Mouse (Mus musculus): ENCODE measurements at regions not wholly inside any gene's neighbourhood (a gene's known extent, or its start where the extent isn't known, plus 50 kb on each side); places are given as distances from the start of the nearest gene placed in this dataset.

DNA sequence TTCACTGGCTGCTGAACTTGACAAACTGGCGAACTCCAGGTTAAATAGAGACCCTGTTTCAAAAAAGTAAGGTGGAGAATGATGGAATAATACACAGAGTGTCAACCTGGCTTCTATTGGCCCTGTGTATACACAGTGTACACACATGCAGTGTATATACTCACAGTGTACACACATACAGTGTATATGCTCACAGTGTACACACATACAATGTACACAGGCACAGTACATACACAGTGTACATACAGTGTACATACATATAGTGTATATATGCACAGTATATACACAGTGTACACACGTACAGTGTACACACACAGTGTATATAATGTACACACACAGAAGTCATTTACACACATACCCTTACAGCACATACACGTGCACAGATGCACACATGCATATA is 52.4 kb upstream of the Aldh1b1 start:
- Histone ChIP-seq H3K27me3 (peaks cover 25% of the 10 kb centered on the region), H3K9ac (no peak overlapping the region), H3K4me2 (replicated peaks) (no peak overlapping the region), H3K4me1 (peaks cover 7% of the 10 kb centered on the region; the same call in 1 of the 2 replicates), H3K36me3 (no peaks in the 10 kb centered on the region), H3K4me3 (no peak overlapping the region), H3K9me3 (no peaks in the 10 kb centered on the region), H3K27ac (no peak overlapping the region)
- WGBS, result 83% methylated on average over 3 of the region's 3 CpGs
- no peak for ATAC-seq (ENCODE audit: low FRiP score, low read depth)

- Histone ChIP-seq H3K4me1 (peaks cover 11% of the 10 kb centered on the region), H3K27ac (no peak overlapping the region), H3K4me3 (no peak overlapping the region), H3K36me3 (no peaks in the 10 kb centered on the region), H3K9me3 (no peaks in the 10 kb centered on the region), H3K9ac (no peak overlapping the region), H3K4me2 (replicated peaks) (no peak overlapping the region), H3K27me3 (peaks cover 25% of the 10 kb centered on the region)
- WGBS, result 65% methylated on average over 9 of the region's 9 CpGs
- no peak for ATAC-seq (ENCODE audit: low FRiP score, low read depth)
Observed at GRCm38 (mm10) chr4:45745746-45746145, 53.1 kb upstream of the Aldh1b1 start.

GRCm38 (mm10) chr4:45744849-45745407 is 53.9 kb upstream of the Aldh1b1 start:
- Histone ChIP-seq H3K27ac (no peak overlapping the region), H3K4me3 (no peak overlapping the region), H3K36me3 (no peaks in the 10 kb centered on the region), H3K9ac (no peak overlapping the region), H3K4me1 (peaks cover 13% of the 10 kb centered on the region), H3K27me3 (peaks cover 25% of the 10 kb centered on the region), H3K9me3 (no peaks in the 10 kb centered on the region), H3K4me2 (replicated peaks) (no peak overlapping the region)
- 86% methylated on average over 4 of the region's 4 CpGs for WGBS
- ATAC-seq (ENCODE audit: low FRiP score, low read depth), result no peak

GRCm38 (mm10) chr4:45740779-45741365 is 58.0 kb upstream of the Aldh1b1 start:
- H3K4me3 ChIP-seq, result no peak overlapping the region
- no peak overlapping the region for H3K4me2 ChIP-seq (replicated peaks)
- no peaks in the 10 kb centered on the region for H3K36me3 ChIP-seq
- ATAC-seq (ENCODE audit: low FRiP score, low read depth), result no peak
- no peak overlapping the region for H3K9ac ChIP-seq
- H3K9me3 ChIP-seq, result no peaks in the 10 kb centered on the region
- H3K27me3 ChIP-seq, result peaks cover 15% of the 10 kb centered on the region
- peaks cover 33% of the 10 kb centered on the region for H3K4me1 ChIP-seq
- WGBS, result 80% methylated on average over 12 of the region's 12 CpGs
- H3K27ac ChIP-seq, result 0 out of 2 replicates have a peak overlapping the region, but pooled peaks have one; percentile 3

- 47% methylated on average over 5 of the region's 5 CpGs for WGBS
- H3K4me3 ChIP-seq, result no peak overlapping the region
- no peaks in the 10 kb centered on the region for H3K9me3 ChIP-seq
- H3K4me2 ChIP-seq (replicated peaks), result no peak overlapping the region
- peaks cover 12% of the 10 kb centered on the region for H3K27me3 ChIP-seq
- peaks cover 31% of the 10 kb centered on the region for H3K4me1 ChIP-seq
- ATAC-seq (ENCODE audit: low FRiP score, low read depth), result no peak; the same call in 1 of the 2 replicates
- 0 out of 2 replicates have a peak overlapping the region, but pooled peaks have one; percentile 3 for H3K27ac ChIP-seq
- no peak overlapping the region for H3K9ac ChIP-seq
- H3K36me3 ChIP-seq, result no peaks in the 10 kb centered on the region
Observed at GRCm38 (mm10) chr4:45740319-45740718, 58.5 kb upstream of the Aldh1b1 start.

- no peak overlapping the region for H3K4me2 ChIP-seq (replicated peaks)
- peaks cover 31% of the 10 kb centered on the region for H3K4me1 ChIP-seq
- H3K9ac ChIP-seq, result no peak overlapping the region
- 69% methylated on average over 3 of the region's 3 CpGs for WGBS
- H3K9me3 ChIP-seq, result no peaks in the 10 kb centered on the region
- no peak overlapping the region for H3K4me3 ChIP-seq
- no peak for ATAC-seq (ENCODE audit: low FRiP score, low read depth)
- no peak overlapping the region; the same call in 1 of the 2 replicates for H3K27ac ChIP-seq
- H3K36me3 ChIP-seq, result no peaks in the 10 kb centered on the region
- H3K27me3 ChIP-seq, result peaks cover 12% of the 10 kb centered on the region
Observed at GRCm38 (mm10) chr4:45739696-45740095, 59.1 kb upstream of the Aldh1b1 start.

DNA sequence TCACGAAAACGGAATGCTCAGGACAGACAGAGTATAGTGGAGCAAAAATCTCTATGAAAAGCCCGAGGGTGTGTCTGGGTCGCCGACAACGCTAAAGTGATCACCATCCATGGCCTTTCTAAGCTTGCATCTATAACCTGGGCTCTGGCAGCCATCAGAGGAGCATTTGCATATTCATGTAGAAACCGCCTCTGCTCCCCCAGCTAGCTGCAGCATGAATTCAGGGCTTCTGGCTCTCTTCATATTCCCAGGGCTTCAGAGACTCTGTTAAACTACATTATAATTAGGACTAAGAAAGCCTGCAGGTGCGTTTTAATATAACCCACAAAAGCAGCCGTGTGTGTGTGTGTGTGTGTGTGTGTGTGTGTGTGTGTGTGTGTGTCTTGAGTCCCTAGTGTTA is 59.7 kb upstream of the Aldh1b1 start:
- no peak overlapping the region for H3K4me2 ChIP-seq (replicated peaks)
- H3K27ac ChIP-seq, result no peak overlapping the region
- WGBS, result 51% methylated on average over 9 of the region's 9 CpGs
- no peak overlapping the region for H3K9ac ChIP-seq
- no peaks in the 10 kb centered on the region for H3K9me3 ChIP-seq
- peaks cover 31% of the 10 kb centered on the region for H3K4me1 ChIP-seq
- no peak for ATAC-seq (ENCODE audit: low FRiP score, low read depth)
- H3K27me3 ChIP-seq, result peaks cover 12% of the 10 kb centered on the region
- H3K36me3 ChIP-seq, result no peaks in the 10 kb centered on the region
- H3K4me3 ChIP-seq, result no peak overlapping the region

- Histone ChIP-seq H3K9me3 (no peaks in the 10 kb centered on the region), H3K4me2 (replicated peaks) (no peak overlapping the region), H3K27me3 (peaks cover 12% of the 10 kb centered on the region), H3K9ac (no peak overlapping the region), H3K4me3 (no peak overlapping the region), H3K4me1 (peaks cover 31% of the 10 kb centered on the region), H3K27ac (no peak overlapping the region), H3K36me3 (no peaks in the 10 kb centered on the region)
- 66% methylated on average over 11 of the region's 11 CpGs for WGBS
- ATAC-seq (ENCODE audit: low FRiP score, low read depth), result no peak
Observed at GRCm38 (mm10) chr4:45738746-45739145, 60.1 kb upstream of the Aldh1b1 start.

DNA sequence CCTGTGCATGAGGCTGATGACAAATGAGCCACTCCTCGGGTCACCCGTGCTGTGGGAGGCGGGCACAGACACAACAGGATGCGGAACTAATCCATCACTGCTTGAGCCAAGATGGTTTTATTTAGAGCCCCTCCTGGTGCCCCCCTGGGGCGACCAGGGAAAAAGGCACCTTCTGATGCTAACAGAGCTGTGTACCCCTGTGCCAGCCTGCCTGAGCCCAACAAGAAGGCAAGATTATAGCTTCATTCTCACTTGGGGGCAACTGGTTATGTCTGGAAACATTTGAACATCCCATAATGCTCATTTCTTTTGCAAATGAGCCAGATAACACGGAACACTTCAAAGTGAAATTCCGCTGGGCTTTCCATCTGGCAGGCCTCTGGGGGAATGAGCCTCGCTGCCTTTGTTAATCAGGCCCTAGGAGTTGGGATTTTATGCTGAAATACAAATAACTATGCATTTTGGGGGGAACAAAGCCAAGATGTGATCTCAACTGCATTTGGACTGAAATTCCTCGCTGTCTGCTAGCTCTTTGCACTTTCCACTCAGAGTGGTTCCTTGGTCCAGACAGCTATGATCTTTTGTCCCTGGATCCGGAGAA is 62.5 kb upstream of the Aldh1b1 start:
- H3K9ac ChIP-seq, result no peak overlapping the region
- no peak for ATAC-seq (ENCODE audit: low FRiP score, low read depth)
- 0 out of 2 replicates have a peak overlapping the region, but pooled peaks have one; percentile 48 for H3K27ac ChIP-seq
- peaks cover 32% of the 10 kb centered on the region for H3K4me1 ChIP-seq
- no peak overlapping the region for H3K4me2 ChIP-seq (replicated peaks)
- H3K27me3 ChIP-seq, result peaks cover 4% of the 10 kb centered on the region; the same call in 1 of the 2 replicates
- H3K36me3 ChIP-seq, result no peaks in the 10 kb centered on the region
- no peak overlapping the region for H3K4me3 ChIP-seq
- no peaks in the 10 kb centered on the region for H3K9me3 ChIP-seq
- WGBS, result 37% methylated on average over 10 of the region's 10 CpGs

DNA sequence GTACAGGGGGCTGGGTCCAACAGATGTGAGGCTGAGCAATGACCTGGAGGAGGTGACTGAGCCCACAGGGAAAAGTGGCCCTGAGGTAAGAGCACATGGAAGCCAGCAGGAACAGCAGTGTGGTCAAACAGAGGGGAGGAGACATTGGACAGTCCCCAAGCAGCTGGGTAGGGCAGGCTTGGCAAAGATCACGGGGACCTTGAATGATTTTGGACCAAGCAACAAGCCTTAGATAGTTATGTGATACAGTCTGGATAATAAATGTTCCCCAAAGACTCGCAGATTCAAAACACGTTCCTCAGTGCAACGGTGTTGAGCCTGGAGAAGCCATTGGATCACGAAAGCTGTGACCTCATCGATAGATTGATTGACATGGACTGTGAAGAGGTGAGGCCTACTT is 64.8 kb upstream of the Aldh1b1 start:
- Histone ChIP-seq H3K27me3 (peaks cover 4% of the 10 kb centered on the region; the same call in 1 of the 2 replicates), H3K36me3 (no peaks in the 10 kb centered on the region), H3K4me2 (replicated peaks) (no peak overlapping the region), H3K9ac (no peak overlapping the region), H3K9me3 (no peaks in the 10 kb centered on the region), H3K27ac (no peak overlapping the region), H3K4me3 (no peak overlapping the region), H3K4me1 (peaks cover 36% of the 10 kb centered on the region)
- WGBS, result 89% methylated on average over 6 of the region's 6 CpGs
- ATAC-seq (ENCODE audit: low FRiP score, low read depth), result no peak

DNA sequence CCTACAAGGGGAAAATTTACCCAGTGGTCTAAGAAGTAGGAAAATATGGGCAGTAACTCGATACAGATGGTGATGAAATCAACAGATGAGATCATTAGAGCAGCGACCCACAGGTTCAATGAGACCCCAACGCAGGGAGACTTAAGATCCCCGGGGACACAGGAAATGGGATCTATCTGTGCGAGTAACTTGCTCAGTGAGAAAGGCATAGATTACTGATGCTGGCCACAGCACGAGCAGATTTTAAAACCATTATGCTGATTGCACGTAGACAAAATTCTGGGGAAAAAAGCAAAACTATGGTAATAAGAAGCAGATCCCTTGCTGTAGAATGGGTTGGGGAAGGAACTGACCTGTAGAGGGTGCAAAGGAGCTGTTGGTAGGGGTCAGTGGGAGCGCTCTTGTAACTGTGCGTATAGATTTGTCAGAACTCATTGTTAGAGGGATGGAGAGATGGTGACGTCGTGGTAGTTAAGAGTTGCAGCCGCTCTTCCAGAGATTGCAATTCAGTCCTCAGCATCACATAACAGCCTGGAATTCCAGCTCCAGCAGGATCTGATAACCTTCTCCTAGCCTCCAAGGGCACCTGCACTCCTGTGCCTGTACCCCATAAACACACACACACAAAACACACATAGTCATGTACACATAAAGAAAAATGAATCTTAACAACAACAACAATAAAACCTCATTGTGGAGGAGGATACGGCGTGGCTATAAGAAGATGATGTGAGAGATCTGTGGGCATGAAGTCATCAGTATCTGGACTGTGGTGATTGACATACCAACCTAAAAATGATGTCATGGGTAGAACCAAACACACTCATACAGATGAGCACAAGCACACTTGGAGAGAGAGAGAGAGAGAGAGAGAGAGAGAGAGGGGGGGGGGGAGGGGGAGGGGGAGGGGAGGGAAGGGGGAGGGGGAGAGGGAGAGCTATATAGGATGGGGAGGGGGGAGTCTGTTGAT is 67.7 kb upstream of the Aldh1b1 start:
- no peaks in the 10 kb centered on the region for H3K9me3 ChIP-seq
- no peaks in the 10 kb centered on the region for H3K36me3 ChIP-seq
- 14% methylated on average over 14 of the region's 14 CpGs for WGBS
- H3K9ac ChIP-seq, result no peak overlapping the region
- ATAC-seq (ENCODE audit: low FRiP score, low read depth), result peak; percentile 77
- H3K4me3 ChIP-seq, result no peak overlapping the region
- H3K27me3 ChIP-seq, result 0 out of 2 replicates have a peak, but pooled peaks cover 3% of the 10 kb centered on the region
- H3K4me2 ChIP-seq (replicated peaks), result peak overlapping the region; percentile 37
- peak overlapping the region; percentile 79 for H3K27ac ChIP-seq
- peaks cover 46% of the 10 kb centered on the region for H3K4me1 ChIP-seq

- no peak overlapping the region for H3K4me2 ChIP-seq (replicated peaks)
- H3K27me3 ChIP-seq, result 0 out of 2 replicates have a peak, but pooled peaks cover 3% of the 10 kb centered on the region
- no peaks in the 10 kb centered on the region for H3K9me3 ChIP-seq
- peaks cover 57% of the 10 kb centered on the region for H3K4me1 ChIP-seq
- no peak for ATAC-seq (ENCODE audit: low FRiP score, low read depth)
- H3K27ac ChIP-seq, result 0 out of 2 replicates have a peak overlapping the region, but pooled peaks have one; percentile 23
- no peak overlapping the region for H3K9ac ChIP-seq
- H3K36me3 ChIP-seq, result no peaks in the 10 kb centered on the region
- H3K4me3 ChIP-seq, result no peak overlapping the region
- WGBS, result 67% methylated on average over 4 of the region's 4 CpGs
Observed at GRCm38 (mm10) chr4:45729801-45730200, 69.0 kb upstream of the Aldh1b1 start.
